Mouse (Mus musculus) lung, embryonic 14.5 days (tissue): ENCODE data around the gene Olfr920. TPM values are rescaled to one million over a fixed set of nuclear protein-coding genes. Genes with fewer than 3 reads are reported as not detected.

Experiments
- ATAC-seq: fragments of 200-750 bp; cut with Nextera tagmentation; 2 replicates; pipeline ENCODE4 v1.8.0; 2017; ENCODE audit warnings: mild to moderate bottlenecking, moderate TSS enrichment, moderate library complexity; ENCODE audit not compliant: insufficient read depth
- DNase-seq: peaks from one replicate; pipeline ENCODE4 v3.0.0-alpha.2; 2015
- H3K27ac ChIP-seq: fragments of 300-500 bp; sonication (generic); 2 replicates; pipeline ENCODE4 v1.5.1; 2014; ENCODE audit warnings: low read depth, mild to moderate bottlenecking, moderate library complexity
- H3K27me3 ChIP-seq: fragments of 300-500 bp; sonication (generic); 2 replicates; pipeline ENCODE4 v1.6.1; 2014; ENCODE audit warnings: low read length, control low read depth; ENCODE audit not compliant: insufficient read depth
- H3K36me3 ChIP-seq: fragments of 300-500 bp; sonication (generic); 2 replicates; pipeline ENCODE4 v1.6.1; 2014; ENCODE audit warnings: control low read depth; ENCODE audit not compliant: insufficient read depth
- H3K4me1 ChIP-seq: fragments of 300-500 bp; sonication (generic); 2 replicates; pipeline ENCODE4 v1.6.1; 2014; ENCODE audit warnings: antibody characterized with exemption, control low read depth; ENCODE audit not compliant: insufficient read depth
- H3K4me2 ChIP-seq: fragments of 300-500 bp; sonication (generic); 2 replicates; pipeline ENCODE4 v1.6.1; 2014; ENCODE audit warnings: mild to moderate bottlenecking
- H3K4me3 ChIP-seq: fragments of 300-500 bp; sonication (generic); 2 replicates; pipeline ENCODE4 v1.5.1; 2014; ENCODE audit warnings: low read depth, low read length
- H3K9ac ChIP-seq: fragments of 300-500 bp; sonication (generic); 2 replicates; pipeline ENCODE4 v1.6.1; 2014
- H3K9me3 ChIP-seq: fragments of 300-500 bp; sonication (generic); 2 replicates; pipeline ENCODE4 v1.6.1; 2016; ENCODE audit warnings: low read depth, low read length, control low read depth
- CTCF ChIP-seq: IDR thresholded peaks from 2 replicates; pipeline ENCODE4 v1.5.1; 2016; ENCODE audit warnings: antibody characterized with exemption, low read depth
- WGBS: fragments of 180-500 bp; shearing (Covaris S2); extraction: QIAGEN DNeasy Blood & Tissue Kit; methylation state at CpG from one replicate; pipeline ENCODE4 v1.1.7; 2014; 5-methylcytosine and 5-hydroxymethylcytosine counted together
- polyA plus RNA-seq: library from polyadenylated mRNA; unstranded; fragments of >200 nt; fragmentation: Nextera tagmentation; extraction: Ambion mirVana; gene quantifications from 2 replicates; pipeline ENCODE4 v1.2.1, GENCODE M21; 2014

Olfr920 gene
- polyA plus RNA-seq: 0.07 TPM in 1 of 2 replicates, not detected in the other

DNA sequence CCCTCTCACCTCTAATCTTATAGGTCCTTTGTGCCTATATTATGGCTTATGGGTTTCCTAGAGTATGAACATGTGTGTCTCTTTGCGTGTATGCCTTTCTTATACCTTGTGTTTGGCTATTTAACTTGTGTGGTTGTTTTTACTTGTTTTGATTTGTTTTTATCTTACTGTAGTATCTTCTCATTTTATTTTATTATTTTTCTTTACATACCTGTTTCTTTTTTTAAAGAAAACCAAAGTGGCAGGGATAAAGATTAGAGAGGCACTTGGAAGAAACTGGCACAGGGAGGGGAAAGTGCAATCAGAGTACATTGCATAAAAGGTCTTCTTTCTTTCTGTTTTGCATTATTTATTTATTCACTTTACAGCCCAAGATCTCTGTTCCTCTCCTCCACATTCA is at the start of gene Olfr920:
Gene Olfr920, plus strand, starts transcription at position 301 of the 400 bp plus-strand sequence.
- no peak for TF ChIP-seq CTCF
- Histone ChIP-seq H3K36me3 (no peaks in the 10 kb centered on the region), H3K4me3 (no peak within 1 kb of the TSS), H3K9ac (no peak within 1 kb of the TSS), H3K27me3 (no peaks in the 10 kb centered on the region), H3K27ac (no peak within 1 kb of the TSS), H3K4me1 (no peaks in the 10 kb centered on the region), H3K9me3 (no peaks in the 10 kb centered on the region), H3K4me2 (no peak within 1 kb of the TSS)
- DNase-seq (no peak), ATAC-seq (no peak)
- 78% methylated on average over 1 of the region's 1 CpGs for WGBS

DNA sequence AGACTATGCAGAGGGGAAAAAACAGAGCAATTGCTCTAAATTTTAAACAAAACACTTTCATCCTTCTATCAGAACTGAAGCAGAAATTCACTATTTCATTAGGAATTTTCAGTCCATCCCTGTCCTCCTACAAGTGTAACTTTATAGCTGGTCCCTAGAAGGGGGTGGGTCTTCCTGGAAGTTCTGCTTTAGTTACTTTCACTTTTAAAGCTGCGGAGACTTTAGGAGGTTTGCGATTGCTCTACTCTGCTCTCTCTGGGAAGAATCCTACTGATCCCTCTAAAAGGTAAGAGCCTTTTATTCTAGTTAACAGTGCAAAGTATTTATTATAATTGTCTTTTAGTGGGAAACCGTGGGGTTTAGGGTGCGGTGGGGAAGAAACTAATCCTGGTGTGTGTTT is 34.0 kb upstream of the Olfr920 start, which contains the start of gene Vwa5a:
Gene Vwa5a, plus strand, starts transcription at position 167 of the 400 bp plus-strand sequence.
- 2% methylated on average over 4 of the region's 4 CpGs for WGBS
- Histone ChIP-seq H3K9ac (peak within 1 kb of the TSS; percentile 63), H3K9me3 (no peaks in the 10 kb centered on the region), H3K4me3 (peak within 1 kb of the TSS; percentile 51), H3K27ac (peak within 1 kb of the TSS; percentile 79; the same call in 1 of the 2 replicates), H3K27me3 (no peaks in the 10 kb centered on the region), H3K36me3 (0 out of 2 replicates have a peak, but pooled peaks cover 3% of the 10 kb centered on the region), H3K4me2 (peak within 1 kb of the TSS; percentile 64), H3K4me1 (no peaks in the 10 kb centered on the region)
- ATAC-seq: peak; percentile 91
- TF ChIP-seq CTCF: no peak
- peak; percentile 80 for DNase-seq

- Histone ChIP-seq H3K36me3 (0 out of 2 replicates have a peak, but pooled peaks cover 6% of the 10 kb centered on the region), H3K9me3 (no peaks in the 10 kb centered on the region), H3K27ac (no peak overlapping the region), H3K4me1 (no peaks in the 10 kb centered on the region), H3K9ac (peak overlapping the region; percentile 63), H3K4me2 (peak overlapping the region; percentile 64), H3K4me3 (peak overlapping the region; percentile 51), H3K27me3 (no peaks in the 10 kb centered on the region)
- 5% methylated on average over 3 of the region's 3 CpGs for WGBS
- no peak for TF ChIP-seq CTCF
- peak; percentile 14 for DNase-seq
- ATAC-seq: peak; percentile 81
These were observed 33.1 kb upstream of the Olfr920 start for GRCm38 (mm10) chr9:38718927-38719441.

DNA sequence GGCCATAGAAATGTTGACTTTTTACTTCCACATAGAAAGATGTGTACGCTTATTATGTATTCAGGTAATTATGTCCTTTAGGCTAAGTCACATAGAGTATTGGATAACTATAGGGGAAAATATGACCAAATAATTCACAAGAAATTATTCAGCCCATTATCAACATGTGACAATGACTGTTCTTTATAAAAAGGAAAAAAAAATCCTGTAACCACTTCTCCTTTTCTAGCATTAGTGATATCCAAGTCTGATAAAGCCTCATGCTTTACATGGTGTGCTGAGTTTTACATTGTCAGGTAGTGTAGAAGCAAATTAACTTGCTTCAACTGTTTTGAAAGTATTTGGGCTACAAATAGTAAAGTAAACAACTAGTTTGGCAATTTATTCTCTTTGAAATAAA is 28.1 kb upstream of the Olfr920 start:
- no peaks in the 10 kb centered on the region for H3K9me3 ChIP-seq
- no peak overlapping the region for H3K9ac ChIP-seq
- no peak overlapping the region for H3K4me3 ChIP-seq
- DNase-seq (no peak), ATAC-seq (no peak)
- TF ChIP-seq CTCF: no peak
- no peak overlapping the region for H3K27ac ChIP-seq
- 89% methylated on average over 1 of the region's 1 CpGs for WGBS
- no peaks in the 10 kb centered on the region for H3K27me3 ChIP-seq
- 0 out of 2 replicates have a peak, but pooled peaks cover 18% of the 10 kb centered on the region for H3K36me3 ChIP-seq
- H3K4me2 ChIP-seq: no peak overlapping the region
- H3K4me1 ChIP-seq: no peaks in the 10 kb centered on the region

DNA sequence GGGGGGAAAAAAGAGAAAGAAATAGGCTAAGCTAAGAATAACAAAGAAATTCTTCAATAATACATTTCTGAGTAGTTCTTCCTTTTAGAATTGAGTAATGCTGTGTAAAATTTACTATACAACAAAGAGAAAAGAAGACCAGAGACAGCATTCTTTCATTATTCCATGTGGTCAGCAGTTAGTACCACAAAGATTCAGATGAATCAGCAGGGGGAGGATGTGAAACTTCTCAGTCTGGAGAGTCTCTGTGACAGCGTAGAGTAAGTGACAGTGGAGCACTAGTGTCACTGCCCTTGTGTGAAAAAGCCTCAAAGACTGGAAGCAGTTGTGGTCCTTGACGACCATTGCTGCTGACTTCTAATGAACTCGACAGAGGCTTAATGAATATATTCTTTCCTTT is 23.9 kb upstream of the Olfr920 start:
- Histone ChIP-seq H3K27me3 (no peaks in the 10 kb centered on the region), H3K36me3 (0 out of 2 replicates have a peak, but pooled peaks cover 15% of the 10 kb centered on the region), H3K9ac (no peak overlapping the region), H3K4me3 (no peak overlapping the region), H3K9me3 (no peaks in the 10 kb centered on the region), H3K4me2 (no peak overlapping the region), H3K4me1 (no peaks in the 10 kb centered on the region), H3K27ac (no peak overlapping the region)
- no peak for DNase-seq
- TF ChIP-seq CTCF: no peak
- WGBS: 85% methylated on average over 3 of the region's 3 CpGs
- ATAC-seq: no peak

DNA sequence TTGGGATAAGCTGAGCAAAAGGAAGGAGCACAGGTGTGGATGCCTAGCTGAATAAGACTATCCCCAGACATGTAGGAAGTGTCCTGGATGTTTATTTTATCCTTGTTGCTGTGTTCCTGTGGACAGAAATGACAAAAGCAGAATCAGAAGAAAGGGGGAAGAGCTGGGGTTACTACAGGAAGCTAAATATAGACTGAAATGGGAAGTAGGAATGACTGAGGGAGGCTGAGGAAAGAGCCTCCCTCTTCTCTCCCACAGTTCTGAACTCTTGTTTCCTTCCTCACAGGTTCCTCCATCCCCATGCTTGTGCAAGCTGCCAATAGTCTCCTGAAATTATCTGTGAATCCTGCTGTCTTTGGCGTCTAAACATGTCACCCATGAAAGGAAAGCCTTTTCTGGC is 10.7 kb upstream of the Olfr920 start:
- no peaks in the 10 kb centered on the region for H3K9me3 ChIP-seq
- no peak overlapping the region for H3K4me3 ChIP-seq
- H3K4me2 ChIP-seq: no peak overlapping the region
- no peaks in the 10 kb centered on the region for H3K4me1 ChIP-seq
- H3K36me3 ChIP-seq: peaks cover 5% of the 10 kb centered on the region; the same call in 1 of the 2 replicates
- no peaks in the 10 kb centered on the region for H3K27me3 ChIP-seq
- no peak overlapping the region for H3K27ac ChIP-seq
- no peak for ATAC-seq
- WGBS: 62% methylated on average over 1 of the region's 1 CpGs
- DNase-seq: no peak
- no peak overlapping the region for H3K9ac ChIP-seq
- TF ChIP-seq CTCF: no peak

DNA sequence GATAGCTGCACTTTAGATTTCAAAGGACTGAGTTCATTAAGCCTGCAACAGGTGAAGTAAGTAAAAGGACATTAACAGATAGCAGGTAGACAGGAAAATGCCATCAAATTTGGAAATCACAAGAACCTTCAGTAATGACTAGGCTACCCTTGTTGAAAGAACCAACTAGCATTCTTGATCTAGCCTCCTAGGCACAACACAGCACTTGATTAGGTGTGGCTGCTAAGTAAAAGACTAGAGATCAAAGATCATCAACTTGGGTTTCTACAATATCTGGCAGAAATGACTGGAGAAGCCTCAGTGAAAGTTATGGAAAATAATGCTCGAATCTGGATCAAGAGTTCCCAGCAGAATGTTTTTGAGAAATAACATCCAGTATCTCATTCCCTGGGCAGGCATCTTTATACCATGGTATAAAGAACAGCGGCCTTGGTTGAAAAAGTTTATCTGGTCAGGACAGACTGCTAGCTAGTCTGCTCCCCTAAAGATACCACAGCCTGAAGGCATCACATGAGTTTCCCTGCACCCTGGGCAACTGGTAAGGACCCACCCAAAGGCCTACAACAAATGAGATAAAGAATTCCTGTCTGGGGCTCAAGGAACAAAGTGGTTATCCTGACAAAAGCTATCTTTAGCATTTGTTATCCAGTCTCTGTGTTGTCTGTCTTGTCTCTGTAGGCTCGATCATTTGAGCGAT is 7.3 kb upstream of the Olfr920 start:
- DNase-seq: no peak
- H3K4me3 ChIP-seq: no peak overlapping the region
- no peak overlapping the region for H3K27ac ChIP-seq
- no peak overlapping the region for H3K4me2 ChIP-seq
- H3K27me3 ChIP-seq: no peaks in the 10 kb centered on the region
- no peak for TF ChIP-seq CTCF
- H3K9me3 ChIP-seq: no peaks in the 10 kb centered on the region
- no peak overlapping the region for H3K9ac ChIP-seq
- ATAC-seq: no peak
- no peaks in the 10 kb centered on the region for H3K4me1 ChIP-seq
- no peaks in the 10 kb centered on the region for H3K36me3 ChIP-seq
- WGBS: 89% methylated on average over 4 of the region's 4 CpGs
